Mouse (Mus musculus) CH12.LX (cell line): ENCODE measurements around the gene Spata18.

Experiments used
- CTCF ChIP-seq, 2 experiments: IDR thresholded peaks in 1 of 2; conservative IDR thresholded peaks in 1 of 2; 2 replicates each; pipeline ENCODE4 v1.5.1; 2011 to 2012; ENCODE audit warnings: low read depth in 2 of 2, low read length in 2 of 2, improper control_type of control experiment in 1 of 2, inconsistent platforms in 1 of 2, mild to moderate bottlenecking in 1 of 2, moderate library complexity in 1 of 2
- MYC ChIP-seq: IDR thresholded peaks from 2 replicates; pipeline ENCODE4 v1.6.1; 2011; ENCODE audit warnings: low read depth, mild to moderate bottlenecking, improper control_type of control experiment, low read length
- PAX5 ChIP-seq: IDR thresholded peaks from 2 replicates; pipeline ENCODE4 v1.6.1; 2012; ENCODE audit warnings: low read length, inconsistent platforms, mixed read lengths
- POLR2A ChIP-seq: IDR thresholded peaks from 2 replicates; pipeline ENCODE4 v1.6.1; 2011; ENCODE audit warnings: low read depth, mild to moderate bottlenecking, improper control_type of control experiment, low read length
- RCOR1 ChIP-seq: conservative IDR thresholded peaks from 2 replicates; pipeline ENCODE4 v1.6.1; 2012; ENCODE audit warnings: low read depth, mild to moderate bottlenecking, inconsistent platforms, low read length, improper control_type of control experiment
- USF2 ChIP-seq: conservative IDR thresholded peaks from 2 replicates; pipeline ENCODE4 v1.6.1; 2011; ENCODE audit warnings: low read depth, low read length, improper control_type of control experiment
- ZC3H11A ChIP-seq: IDR thresholded peaks from 2 replicates; pipeline ENCODE4 v1.6.1; 2012; ENCODE audit warnings: low read depth, mild to moderate bottlenecking, inconsistent platforms, low read length, improper control_type of control experiment
- ZKSCAN1 ChIP-seq: IDR thresholded peaks from 2 replicates; pipeline ENCODE4 v1.6.1; 2012; ENCODE audit warnings: low read depth, inconsistent platforms, low read length, improper control_type of control experiment, borderline replicate concordance
- ZNF384 ChIP-seq: IDR thresholded peaks from 2 replicates; pipeline ENCODE4 v1.6.1; 2012; ENCODE audit warnings: low read depth, low read length, improper control_type of control experiment, inconsistent platforms

- TF ChIP-seq CTCF (conservative IDR thresholded peaks at IDR 0.05 in 1 of 2, IDR thresholded peaks at IDR 0.05 in 1 of 2; ENCODE audit: low read depth in 2 of 2, low read length in 2 of 2) (no peak), USF2 (no peak), ZC3H11A (no peak), PAX5 (no peak), RCOR1 (no peak), MYC (no peak), POLR2A (no peak), ZNF384 (no peak), ZKSCAN1 (no peak)
Measured at GRCm38 (mm10) chr5:73627559-73627958, 23.6 kb upstream of the Spata18 start.
